Mouse (Mus musculus) embryonic fibroblast, embryonic 13.5 days (primary cell): ENCODE measurements at regions not wholly inside any gene's neighbourhood (a gene's known extent, or its start where the extent isn't known, plus 50 kb on each side); places are given as distances from the start of the nearest gene placed in this dataset.

Experiments used
- H3K27ac ChIP-seq: 2 replicates; pipeline ENCODE4 v1.5.1; 2012; ENCODE audit warnings: low read length, control low read depth, inconsistent platforms; ENCODE audit not compliant: insufficient read depth
- H3K4me1 ChIP-seq: 2 replicates; pipeline ENCODE4 v1.6.1; 2011; ENCODE audit warnings: low read length; ENCODE audit not compliant: control insufficient read depth, insufficient read depth
- H3K4me3 ChIP-seq: 2 replicates; pipeline ENCODE4 v1.5.1; 2011; ENCODE audit warnings: mild to moderate bottlenecking, control low read depth, low read length; ENCODE audit not compliant: insufficient read depth
- CTCF ChIP-seq: IDR thresholded peaks from 2 replicates; pipeline ENCODE4 v1.5.1; 2011; ENCODE audit warnings: mild to moderate bottlenecking, control low read depth, low read length, moderate library complexity, borderline replicate concordance; ENCODE audit not compliant: insufficient read depth
- POLR2A ChIP-seq: IDR thresholded peaks from 2 replicates; pipeline ENCODE4 v1.6.1; 2011; ENCODE audit warnings: low read depth, mild to moderate bottlenecking, control low read depth, low read length, moderate library complexity

DNA sequence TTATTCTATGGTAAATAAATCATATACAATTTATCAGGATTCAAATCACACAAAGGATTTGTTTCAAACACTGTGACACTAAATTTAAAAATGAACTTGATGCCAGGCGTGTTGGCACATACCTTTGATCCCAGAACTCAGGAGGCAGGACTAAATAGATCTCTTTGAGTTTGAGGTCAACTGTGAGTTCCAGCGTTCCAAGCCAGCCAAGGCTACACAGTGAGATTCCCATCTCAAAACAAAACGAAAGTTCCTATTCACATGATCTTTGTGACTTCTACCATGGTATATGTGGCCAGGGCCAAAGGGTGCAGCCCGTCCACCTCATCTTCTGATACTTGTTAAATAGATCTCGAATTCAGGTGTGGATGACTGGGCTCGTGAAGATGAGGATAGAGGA lies 216.9 kb upstream of the Dio3 start:
- TF ChIP-seq POLR2A: no peak
- no peak for TF ChIP-seq CTCF
- peaks cover 5% of the 10 kb centered on the region for H3K4me1 ChIP-seq
- no peak overlapping the region for H3K4me3 ChIP-seq
- H3K27ac ChIP-seq: no peak overlapping the region

DNA sequence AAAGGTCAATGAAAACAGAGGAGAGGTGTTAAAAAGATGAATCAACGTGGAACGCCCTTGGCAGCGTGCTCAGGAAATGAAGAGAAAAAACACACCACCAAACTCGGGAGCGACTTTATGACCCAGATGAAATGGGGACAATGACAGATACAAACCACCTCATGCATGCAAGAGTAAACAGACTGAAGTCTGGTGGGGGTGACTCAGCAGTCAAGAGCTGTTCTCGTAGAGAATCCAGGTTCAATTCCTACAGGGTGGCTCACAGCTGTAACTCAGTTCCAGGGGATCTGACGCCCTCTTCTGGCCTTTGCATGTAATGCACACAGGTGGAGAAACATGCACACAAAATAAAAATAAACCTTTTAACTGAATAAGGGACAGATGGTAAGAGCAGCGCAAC lies 215.9 kb upstream of the Dio3 start:
- no peak for TF ChIP-seq POLR2A
- TF ChIP-seq CTCF: no peak
- Histone ChIP-seq H3K4me3 (no peak overlapping the region), H3K4me1 (peaks cover 5% of the 10 kb centered on the region; the same call in 1 of the 2 replicates), H3K27ac (no peak overlapping the region)

DNA sequence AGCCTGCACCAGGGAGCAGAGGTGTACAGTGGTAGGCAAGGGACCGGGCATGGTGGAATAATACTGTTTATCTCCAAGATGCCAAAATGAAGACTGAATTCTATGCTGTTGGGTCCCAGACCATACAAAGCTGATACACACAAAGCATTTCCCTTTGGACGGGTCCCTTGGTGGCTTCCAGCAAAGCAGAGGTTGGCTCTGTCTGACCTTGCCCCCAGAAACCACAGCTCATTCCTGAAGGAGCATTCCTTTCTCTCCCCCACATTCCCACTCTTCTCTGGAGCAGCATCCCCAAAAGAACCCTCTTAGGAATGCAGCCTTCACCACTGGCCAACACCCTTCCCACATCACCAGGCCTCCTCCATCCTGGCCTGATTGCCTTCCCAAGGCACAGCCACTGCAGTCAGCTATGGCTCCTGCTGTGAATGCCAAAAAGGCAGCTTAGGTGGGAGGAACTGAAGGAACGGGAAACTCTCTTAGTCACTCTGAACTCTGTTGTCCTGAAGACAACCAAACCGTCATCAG lies 212.4 kb upstream of the Dio3 start:
- Histone ChIP-seq H3K27ac (peak overlapping the region; percentile 79), H3K4me1 (peaks cover 11% of the 10 kb centered on the region), H3K4me3 (no peak overlapping the region)
- TF ChIP-seq CTCF: no peak
- TF ChIP-seq POLR2A: no peak

DNA sequence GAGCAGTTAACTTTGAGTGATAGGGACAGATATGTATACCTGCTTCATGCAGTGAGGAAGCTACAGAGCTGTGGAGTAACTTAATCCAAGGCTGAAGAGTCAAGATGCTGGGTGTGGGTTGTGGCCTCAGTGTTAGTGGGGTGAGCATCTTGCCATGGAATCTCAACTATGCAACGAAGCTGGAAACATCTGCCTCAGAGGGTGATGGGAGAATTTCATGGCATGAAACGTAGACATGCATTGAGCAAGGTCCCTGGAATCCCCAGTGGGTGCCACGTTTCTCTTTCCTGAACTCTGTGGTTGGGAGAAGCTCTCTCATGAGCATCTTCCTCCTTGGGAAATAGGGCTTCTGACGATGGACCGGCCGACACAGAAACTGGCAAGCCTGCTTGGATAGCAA lies 208.4 kb upstream of the Dio3 start:
- Histone ChIP-seq H3K4me1 (peaks cover 11% of the 10 kb centered on the region), H3K4me3 (no peak overlapping the region), H3K27ac (no peak overlapping the region)
- TF ChIP-seq POLR2A (no peak), CTCF (no peak)

DNA sequence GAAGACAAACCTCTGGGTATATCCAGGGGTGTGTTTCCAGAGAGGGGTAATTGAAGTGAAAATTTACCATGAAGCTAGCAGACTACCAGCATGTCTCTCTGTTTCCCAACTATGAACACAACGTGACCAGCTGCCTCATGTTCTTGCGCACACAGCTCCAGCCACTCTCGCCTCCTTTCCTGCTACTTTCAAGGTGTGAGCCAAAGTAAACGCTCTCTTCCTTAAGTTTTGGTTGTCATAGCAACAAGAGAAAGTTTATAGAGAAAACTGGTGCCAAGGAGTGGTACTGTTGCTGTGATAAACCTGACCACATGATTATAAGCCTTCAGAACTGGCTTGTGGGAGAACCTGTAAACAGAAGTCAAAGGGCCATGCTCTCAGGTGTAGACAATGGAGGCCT lies 207.0 kb upstream of the Dio3 start:
- H3K27ac ChIP-seq: no peak overlapping the region
- H3K4me3 ChIP-seq: no peak overlapping the region
- TF ChIP-seq POLR2A (no peak), CTCF (no peak)
- peaks cover 8% of the 10 kb centered on the region for H3K4me1 ChIP-seq

DNA sequence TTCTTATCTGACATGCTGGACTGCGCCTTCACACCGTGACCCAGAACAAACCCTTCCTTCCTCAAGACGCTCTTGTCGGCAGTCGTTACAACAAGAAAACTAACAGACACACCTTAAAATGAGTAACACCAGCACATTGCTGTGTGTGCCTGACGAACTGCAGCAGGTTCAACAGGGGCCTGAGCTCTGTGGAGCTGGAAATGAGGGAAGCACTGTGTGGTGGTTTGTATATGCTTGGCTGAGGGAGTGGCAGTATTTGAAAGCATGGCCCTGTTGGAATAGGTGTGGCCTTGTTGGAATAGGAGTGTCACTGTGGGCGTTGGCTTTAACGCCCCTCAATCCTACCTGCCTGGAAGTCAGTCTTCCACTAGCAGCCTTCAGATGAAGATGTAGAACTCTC lies 203.9 kb upstream of the Dio3 start:
- TF ChIP-seq POLR2A: no peak
- TF ChIP-seq CTCF: no peak
- Histone ChIP-seq H3K27ac (no peak overlapping the region), H3K4me3 (no peak overlapping the region), H3K4me1 (peaks cover 7% of the 10 kb centered on the region; the same call in 1 of the 2 replicates)

DNA sequence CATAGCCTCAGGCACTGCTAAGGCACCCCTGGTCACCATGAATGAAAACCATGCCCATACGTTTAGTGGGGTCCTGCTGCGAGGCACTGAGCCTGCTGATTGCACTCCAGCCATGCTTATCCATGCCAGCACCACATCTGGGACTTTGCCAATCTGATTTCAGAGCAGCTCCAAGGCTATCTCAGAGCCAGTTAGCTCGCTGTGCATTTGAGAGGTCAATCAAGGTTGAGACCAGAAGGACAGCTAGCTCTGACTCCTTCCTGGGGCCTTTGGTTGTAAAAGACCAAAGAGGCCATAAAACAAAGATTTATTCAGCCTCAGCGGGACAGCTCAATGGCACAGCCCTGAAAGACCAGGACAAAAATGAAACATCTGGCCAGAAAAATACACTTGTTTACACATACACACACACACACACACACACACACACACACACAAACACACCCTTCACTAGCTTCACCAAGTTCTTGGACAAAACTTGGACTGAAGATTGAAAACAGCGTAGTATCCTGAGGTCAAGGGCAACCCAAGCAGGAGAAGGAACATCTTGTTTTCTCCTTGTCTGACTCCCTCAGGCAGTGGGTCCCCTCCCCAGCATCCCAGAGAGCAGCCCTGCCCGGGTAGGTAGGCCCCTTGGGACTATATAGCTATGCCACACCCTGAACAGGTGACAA lies 201.5 kb upstream of the Dio3 start:
- Histone ChIP-seq H3K4me1 (no peaks in the 10 kb centered on the region), H3K27ac (no peak overlapping the region), H3K4me3 (no peak overlapping the region)
- TF ChIP-seq POLR2A (no peak), CTCF (no peak)

DNA sequence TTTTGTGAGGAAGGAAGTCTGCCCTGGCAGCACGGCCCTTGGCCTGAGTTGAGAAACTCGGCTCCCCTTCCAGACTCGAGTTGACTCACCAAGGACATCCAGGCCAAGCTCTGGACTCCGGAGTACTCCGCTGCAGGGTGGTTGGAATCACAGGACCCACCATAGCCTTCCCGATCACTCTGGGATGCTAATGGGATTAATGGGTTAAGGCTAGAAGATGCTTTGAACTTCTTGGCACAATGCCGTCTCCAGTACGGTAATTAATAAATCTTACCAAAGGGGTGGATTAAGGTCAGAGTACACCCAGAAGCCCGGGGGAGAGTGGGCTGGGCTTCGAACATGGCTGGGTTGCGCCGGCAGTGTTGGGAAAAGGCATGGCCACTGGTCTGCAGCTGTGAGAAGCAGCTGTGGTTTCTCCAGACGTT lies 200.8 kb upstream of the Dio3 start:
- Histone ChIP-seq H3K27ac (no peak overlapping the region), H3K4me1 (no peaks in the 10 kb centered on the region), H3K4me3 (no peak overlapping the region)
- no peak for TF ChIP-seq POLR2A
- no peak for TF ChIP-seq CTCF

DNA sequence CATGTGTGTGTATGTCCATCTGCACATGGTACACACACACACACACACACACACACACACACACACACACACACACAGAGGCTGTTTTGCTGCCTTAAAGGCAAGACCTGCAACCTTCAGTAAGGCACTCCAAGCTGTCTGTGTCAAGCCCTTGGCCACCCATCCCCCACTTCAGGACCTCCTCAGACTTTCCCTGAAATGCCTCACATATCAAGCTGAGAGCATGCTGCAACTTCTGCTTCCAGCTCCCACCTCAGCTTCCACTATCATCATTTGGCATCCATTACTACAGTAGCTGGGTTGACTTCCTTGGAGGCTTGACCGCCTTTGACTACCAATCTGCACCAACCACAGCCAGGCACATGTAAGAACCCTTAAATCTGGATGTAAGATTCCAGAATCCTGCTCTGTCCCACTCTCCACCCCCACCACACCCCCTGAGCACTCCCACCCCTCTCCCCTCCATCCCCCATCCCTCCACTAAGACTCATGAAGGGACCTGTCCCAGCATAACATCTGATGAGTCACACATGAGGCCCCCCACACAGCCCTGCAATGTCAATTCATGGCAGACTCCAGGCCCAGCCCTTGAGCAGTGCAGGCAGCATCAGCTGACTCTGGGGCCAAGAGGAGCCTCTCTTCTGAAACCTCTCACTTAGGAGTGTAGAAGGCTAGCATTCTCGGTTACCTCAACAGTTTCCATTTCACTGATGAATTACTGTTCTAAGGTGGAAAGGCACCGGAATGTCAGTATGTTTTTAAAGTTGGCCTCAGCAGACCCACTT lies 196.8 kb upstream of the Dio3 start:
- no peaks in the 10 kb centered on the region; the same call in 1 of the 2 replicates for H3K4me1 ChIP-seq
- TF ChIP-seq CTCF (no peak), POLR2A (no peak)
- H3K27ac ChIP-seq: no peak overlapping the region
- H3K4me3 ChIP-seq: no peak overlapping the region

DNA sequence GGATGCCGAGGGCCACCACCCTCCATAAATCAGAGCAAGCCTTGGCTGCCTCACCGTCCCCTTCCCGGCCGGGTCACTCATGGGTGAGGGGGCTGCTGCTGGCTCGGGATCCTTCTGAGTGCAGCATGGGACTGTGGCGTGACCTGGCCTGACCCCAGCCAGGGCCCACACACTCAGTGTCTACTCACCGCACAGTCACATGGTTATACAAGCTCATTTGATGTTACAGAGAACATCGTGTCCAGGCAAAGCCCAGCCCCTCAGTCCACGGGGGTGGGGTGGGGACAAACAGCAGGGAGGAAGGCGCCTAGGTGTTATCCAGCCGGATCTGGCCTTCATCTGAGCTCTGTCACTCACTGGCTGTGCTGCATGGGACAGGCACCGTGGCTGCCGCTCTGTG lies 195.9 kb upstream of the Dio3 start:
- Histone ChIP-seq H3K27ac (no peak overlapping the region), H3K4me1 (peaks cover 5% of the 10 kb centered on the region), H3K4me3 (no peak overlapping the region)
- TF ChIP-seq CTCF: no peak
- TF ChIP-seq POLR2A: no peak

DNA sequence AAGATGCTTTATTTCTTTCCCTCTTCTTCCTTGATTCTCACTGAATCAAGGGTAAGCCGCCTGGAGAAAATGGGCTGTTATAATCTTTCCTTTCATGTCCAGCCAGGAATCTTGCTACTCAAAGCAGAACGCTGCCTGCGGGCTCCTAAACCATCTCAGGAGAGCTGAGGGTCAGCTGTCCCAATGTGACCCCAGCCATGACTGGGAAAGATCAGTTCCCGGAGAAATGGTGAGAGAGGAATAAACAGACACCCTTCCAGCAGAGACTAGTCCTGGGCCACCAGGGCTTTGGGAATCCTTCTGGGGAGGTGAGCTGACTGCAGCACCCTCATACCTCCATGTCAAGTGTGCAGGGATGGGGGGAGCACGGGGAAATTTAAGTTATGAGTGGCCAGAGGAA lies 195.4 kb upstream of the Dio3 start:
- Histone ChIP-seq H3K4me1 (peaks cover 10% of the 10 kb centered on the region), H3K4me3 (no peak overlapping the region), H3K27ac (no peak overlapping the region)
- TF ChIP-seq POLR2A: no peak
